Mouse (Mus musculus) cerebellum, postnatal 14 days (tissue): Measurements from ENCODE around the gene Cops7a.
A peak's percentile ranks its signal among the peaks of the same experiment; 100 is the strongest.

ENCODE experiments used
- DNase-seq, 2 experiments: peaks; one replicate each; pipeline ENCODE4 v3.0.0; 2021; ENCODE audit warnings: mixed read lengths in 2 of 2

Cops7a gene

GRCm38 (mm10) chr6:124918331-124918690 is 47.0 kb downstream of the Cops7a start:
- DNase-seq, result no peak

GRCm38 (mm10) chr6:124917518-124918330 is 47.6 kb downstream of the Cops7a start:
- peak; percentile 95 to 96 for DNase-seq

GRCm38 (mm10) chr6:124916695-124917517 is 48.4 kb downstream of the Cops7a start:
- peak; percentile 98 for DNase-seq

- peak; percentile 56 to 61 for DNase-seq
These were observed 49.2 kb downstream of the Cops7a start for GRCm38 (mm10) chr6:124915942-124916694.

GRCm38 (mm10) chr6:124915160-124915941 is 50.0 kb downstream of the Cops7a start:
- DNase-seq, result peak; percentile 63 to 64

GRCm38 (mm10) chr6:124914511-124914910 is 50.8 kb downstream of the Cops7a start:
- peak in 1 of 2 experiments; percentile 22 for DNase-seq

- peak in 1 of 2 experiments; percentile 13 for DNase-seq
These were observed 51.5 kb downstream of the Cops7a start for GRCm38 (mm10) chr6:124913721-124914285.

GRCm38 (mm10) chr6:124913214-124913613 is 52.1 kb downstream of the Cops7a start:
- peak in 1 of 2 experiments; percentile 14 for DNase-seq

- peak in 1 of 2 experiments; percentile 7 for DNase-seq
These were observed 53.7 kb downstream of the Cops7a start, which contains the start of gene Lag3 for GRCm38 (mm10) chr6:124911533-124912218. Gene Lag3, minus strand, starts transcription at chr6:124911705.

GRCm38 (mm10) chr6:124910032-124910431 is 55.3 kb downstream of the Cops7a start:
- peak in 1 of 2 experiments; percentile 45 for DNase-seq
